Mouse (Mus musculus): ENCODE results near the gene Chrne.
"Not testable (repeated sequence)": the region's sequence is repeated elsewhere in the genome, so short reads cannot be mapped to it uniquely, and the experiment has no call there.

The Chrne gene

GRCm38 (mm10) chr11:70585457-70585856 lies 33.6 kb downstream of the Chrne start:
- DNase-seq (ENCODE audit: low spot score in 2 of 2), result no peak

GRCm38 (mm10) chr11:70583775-70584174 lies 35.2 kb downstream of the Chrne start:
- DNase-seq (ENCODE audit: low spot score in 2 of 2), result no peak

GRCm38 (mm10) chr11:70583022-70583714 lies 35.8 kb downstream of the Chrne start:
- DNase-seq (ENCODE audit: low spot score in 2 of 2), result no peak

- DNase-seq (ENCODE audit: low spot score in 2 of 2), result no peak
These were observed 36.8 kb downstream of the Chrne start for GRCm38 (mm10) chr11:70582196-70582595.

GRCm38 (mm10) chr11:70580921-70581320 lies 38.1 kb downstream of the Chrne start:
- DNase-seq (ENCODE audit: low spot score in 2 of 2), result no peak

GRCm38 (mm10) chr11:70580358-70580720 lies 38.7 kb downstream of the Chrne start:
- DNase-seq (ENCODE audit: low spot score in 2 of 2), result no peak

GRCm38 (mm10) chr11:70579710-70580357 lies 39.2 kb downstream of the Chrne start:
- no peak for DNase-seq (ENCODE audit: low spot score in 2 of 2)

GRCm38 (mm10) chr11:70578962-70579361 lies 40.1 kb downstream of the Chrne start:
- no peak for DNase-seq (ENCODE audit: low spot score in 2 of 2)

GRCm38 (mm10) chr11:70577201-70577600 lies 41.8 kb downstream of the Chrne start:
- no peak for DNase-seq (ENCODE audit: low spot score in 2 of 2)

GRCm38 (mm10) chr11:70573872-70574271 lies 45.1 kb downstream of the Chrne start:
- DNase-seq (ENCODE audit: low spot score in 2 of 2), result peak in 1 of 2 experiments; percentile 45

- no peak for DNase-seq (ENCODE audit: low spot score in 2 of 2)
These were observed 46.6 kb downstream of the Chrne start for GRCm38 (mm10) chr11:70572348-70572902.

- DNase-seq (ENCODE audit: low spot score in 2 of 2), result no peak
These were observed 47.4 kb downstream of the Chrne start for GRCm38 (mm10) chr11:70571641-70572040.

- not testable (repeated sequence) for DNase-seq (ENCODE audit: low spot score in 2 of 2)
These were observed 48.4 kb downstream of the Chrne start for GRCm38 (mm10) chr11:70570614-70571013.

GRCm38 (mm10) chr11:70566586-70566985 lies 52.4 kb downstream of the Chrne start:
- DNase-seq (ENCODE audit: low spot score in 2 of 2), result no peak

All from right cerebral cortex, adult 2 months (tissue).